Mouse (Mus musculus): ENCODE data around the gene Trp53inp2.

The Trp53inp2 gene

DNA sequence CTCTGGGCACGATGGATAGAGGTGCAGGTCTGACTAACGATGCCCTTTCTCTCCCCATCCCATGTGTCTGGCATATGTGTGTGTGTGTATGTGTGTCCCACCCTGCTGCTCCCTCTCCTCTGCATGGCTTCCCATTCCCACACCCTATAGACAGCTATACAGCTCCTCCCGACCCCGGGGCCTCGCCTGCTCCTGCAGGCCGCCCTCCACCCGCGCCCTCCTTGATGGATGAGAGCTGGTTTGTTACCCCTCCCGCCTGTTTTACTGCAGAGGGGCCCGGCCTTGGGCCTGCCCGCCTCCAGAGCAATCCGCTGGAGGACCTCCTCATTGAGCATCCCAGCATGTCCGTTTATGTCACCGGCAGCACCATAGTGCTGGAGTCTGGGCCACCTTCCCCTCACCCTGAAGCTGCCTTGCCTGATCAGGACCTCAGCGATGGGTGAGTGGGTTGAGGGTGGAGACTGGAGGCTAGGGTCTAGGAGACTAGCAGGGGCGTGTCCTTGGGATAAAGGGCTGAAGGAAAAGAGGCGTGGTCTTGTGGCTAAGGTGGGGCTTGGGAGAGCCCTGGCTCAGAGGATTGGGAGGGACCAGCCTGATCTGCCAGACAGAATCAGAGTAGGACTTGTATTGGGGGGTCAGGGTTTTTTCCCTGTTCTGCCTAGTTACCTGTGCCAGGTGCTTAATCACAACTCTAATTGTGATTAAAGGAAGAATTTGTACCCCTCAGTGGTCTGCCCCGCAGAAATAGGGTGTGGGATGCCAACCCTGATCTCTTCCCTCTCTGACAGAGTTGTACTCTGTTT is 5.1 kb downstream of the Trp53inp2 start:
- DNase-seq, result no peak

- no peak for DNase-seq
Measured at GRCm38 (mm10) chr2:155386534-155386899, 5.7 kb downstream of the Trp53inp2 start.

- no peak for DNase-seq
Measured at GRCm38 (mm10) chr2:155387052-155387451, 6.2 kb downstream of the Trp53inp2 start.

DNA sequence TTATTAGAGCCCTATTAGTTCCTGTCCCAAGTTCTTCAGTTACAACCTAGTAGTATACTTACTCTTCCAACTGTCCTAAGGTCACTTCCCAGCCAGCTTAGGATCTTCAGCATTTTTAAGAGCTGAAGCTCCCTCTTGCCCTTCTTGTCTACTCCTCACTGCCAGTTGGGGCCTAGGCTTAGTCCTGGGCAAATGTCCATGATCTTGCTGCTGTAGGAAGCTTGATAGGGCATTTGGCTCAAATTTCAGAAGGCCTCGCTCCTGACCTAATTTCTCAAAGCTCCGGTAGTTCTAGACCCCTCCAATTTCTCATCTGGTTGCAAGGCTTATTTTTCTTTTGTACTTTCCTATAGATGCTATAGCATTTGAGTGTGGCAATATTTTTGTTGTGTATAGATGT is 7.7 kb downstream of the Trp53inp2 start:
- no peak for DNase-seq

DNA sequence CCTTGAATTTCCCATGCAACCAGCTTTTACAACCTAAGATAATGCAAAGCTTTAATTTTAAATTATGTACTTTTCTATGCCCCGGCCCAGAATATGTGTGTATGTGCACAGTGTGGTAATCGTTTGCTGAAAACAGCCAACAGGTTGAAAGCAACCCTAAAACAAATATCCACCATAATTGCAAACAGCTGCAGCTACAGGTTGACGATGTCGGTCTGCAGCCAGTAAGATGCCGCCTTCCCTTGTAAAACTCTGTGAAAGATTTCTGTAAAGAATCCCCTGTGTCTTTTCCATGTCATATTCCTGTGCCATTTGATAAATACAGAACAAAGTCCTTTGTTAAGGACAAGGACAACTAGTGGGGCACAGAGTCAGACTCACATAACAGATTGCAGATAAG is 13.7 kb downstream of the Trp53inp2 start:
- no peak for DNase-seq

GRCm38 (mm10) chr2:155400276-155400675 is 19.4 kb downstream of the Trp53inp2 start:
- DNase-seq, result no peak

DNA sequence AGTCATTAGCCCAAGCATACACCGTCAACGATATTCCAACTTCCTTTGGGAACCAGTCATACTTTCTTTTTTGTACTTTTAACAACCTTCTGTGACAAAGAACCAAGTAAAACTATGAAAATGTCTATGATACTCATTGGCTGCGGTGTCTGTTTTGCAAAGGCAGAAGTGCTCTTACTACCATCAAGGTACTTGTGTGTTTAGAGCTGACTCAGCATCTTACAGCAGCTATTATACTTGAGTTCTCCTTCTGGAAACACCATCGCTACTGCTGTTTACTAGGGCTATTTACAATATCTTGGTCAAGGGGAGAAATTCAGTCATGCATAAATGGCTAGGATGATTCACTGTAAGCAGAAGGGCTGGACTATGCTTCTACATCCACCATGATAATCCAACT is 21.1 kb downstream of the Trp53inp2 start:
- DNase-seq, result no peak

GRCm38 (mm10) chr2:155404635-155405034 is 23.8 kb downstream of the Trp53inp2 start:
- DNase-seq, result no peak

GRCm38 (mm10) chr2:155420911-155421310 is 40.1 kb downstream of the Trp53inp2 start:
- DNase-seq, result no peak

GRCm38 (mm10) chr2:155436445-155436844 is 55.6 kb downstream of the Trp53inp2 start:
- no peak for DNase-seq

All from kidney, adult 18-20 months (tissue).